Mouse (Mus musculus) adrenal gland, postnatal 10 days (tissue): ENCODE measurements around the gene Tas1r1. TPM values are rescaled to one million over a fixed set of nuclear protein-coding genes. Genes with fewer than 3 reads are reported as not detected.
"Not testable (repeated sequence)": the region's sequence is repeated elsewhere in the genome, so short reads cannot be mapped to it uniquely, and the experiment has no call there.

Experiments used
- DNase-seq: peaks from one replicate; pipeline ENCODE4 v3.0.0; 2021; ENCODE audit warnings: mixed read lengths
- total RNA-seq, 2 experiments: library from RNA; stranded (reverse); gene quantifications; 2 replicates each; pipeline ENCODE4 v1.2.3; 2021

Tas1r1 gene
- total RNA-seq, 2 experiments from 2014 or later: not detected

DNA sequence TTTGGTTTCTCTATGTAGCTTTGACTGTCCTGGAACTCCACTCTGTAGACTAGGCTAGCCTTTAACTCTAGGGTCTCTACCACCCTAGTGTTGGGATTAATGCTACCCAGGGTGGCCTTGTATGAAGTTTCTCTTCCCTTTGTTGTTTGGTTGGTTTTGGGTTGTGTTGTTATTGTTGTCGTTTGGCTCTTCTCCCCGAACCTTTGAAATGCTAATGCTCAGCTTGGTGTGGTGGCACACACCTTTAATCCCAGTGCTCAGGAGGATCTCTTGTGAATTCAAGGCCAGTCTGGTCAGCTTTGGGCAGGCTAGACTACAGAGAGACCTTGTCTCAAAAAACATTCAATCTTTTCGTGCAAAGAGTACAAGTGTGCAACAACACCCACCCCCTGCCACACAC is 4.8 kb upstream of the Tas1r1 start:
- no peak for DNase-seq

GRCm38 (mm10) chr4:152041924-152042641 is 3.7 kb upstream of the Tas1r1 start:
- no peak for DNase-seq

- no peak for DNase-seq
Observed at GRCm38 (mm10) chr4:152039831-152040310, 1.5 kb upstream of the Tas1r1 start.

- peak; percentile 97 for DNase-seq
Observed at GRCm38 (mm10) chr4:152038985-152039830, 840 bp upstream of the Tas1r1 start, which contains the start of gene Nol9. Gene Nol9, plus strand, starts transcription at chr4:152039321.

GRCm38 (mm10) chr4:152036464-152036863 is 1.9 kb downstream of the Tas1r1 start:
- not testable (repeated sequence) for DNase-seq

GRCm38 (mm10) chr4:152032922-152033321 is 5.4 kb downstream of the Tas1r1 start:
- no peak for DNase-seq

GRCm38 (mm10) chr4:152029997-152030396 is 8.4 kb downstream of the Tas1r1 start:
- DNase-seq: no peak

- no peak for DNase-seq
Observed at GRCm38 (mm10) chr4:152029087-152029486, 9.3 kb downstream of the Tas1r1 start.

- no peak for DNase-seq
Observed at GRCm38 (mm10) chr4:152028456-152028855, 9.9 kb downstream of the Tas1r1 start.

- DNase-seq: peak; percentile 97
Observed at GRCm38 (mm10) chr4:152027524-152027923, 10.8 kb downstream of the Tas1r1 start, which contains the start of gene Zbtb48. Gene Zbtb48, minus strand, starts transcription at chr4:152027671.

- DNase-seq: peak; percentile 66
Observed at GRCm38 (mm10) chr4:152026751-152027508, 11.4 kb downstream of the Tas1r1 start.

DNA sequence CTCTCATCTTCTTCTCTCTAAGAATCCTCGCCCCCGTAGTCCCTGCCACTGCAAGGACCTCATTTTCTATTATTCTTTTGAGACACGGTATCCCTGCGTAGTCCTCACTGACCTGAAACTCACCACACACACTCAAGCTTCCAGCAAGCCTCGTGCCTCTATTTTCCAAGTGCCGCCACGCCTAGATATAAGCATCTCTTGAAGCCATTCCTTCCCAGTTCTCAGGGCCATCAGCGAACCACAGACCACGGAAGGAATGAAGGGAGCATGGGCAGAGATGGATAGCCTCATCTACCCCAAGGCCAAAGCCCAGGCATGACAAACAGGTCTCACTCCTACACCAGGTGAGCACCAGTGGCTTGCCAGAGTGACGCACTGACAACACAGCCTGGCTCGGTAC is 13.8 kb downstream of the Tas1r1 start:
- no peak for DNase-seq

- no peak for DNase-seq
Observed at GRCm38 (mm10) chr4:152022506-152022905, 15.9 kb downstream of the Tas1r1 start.

DNA sequence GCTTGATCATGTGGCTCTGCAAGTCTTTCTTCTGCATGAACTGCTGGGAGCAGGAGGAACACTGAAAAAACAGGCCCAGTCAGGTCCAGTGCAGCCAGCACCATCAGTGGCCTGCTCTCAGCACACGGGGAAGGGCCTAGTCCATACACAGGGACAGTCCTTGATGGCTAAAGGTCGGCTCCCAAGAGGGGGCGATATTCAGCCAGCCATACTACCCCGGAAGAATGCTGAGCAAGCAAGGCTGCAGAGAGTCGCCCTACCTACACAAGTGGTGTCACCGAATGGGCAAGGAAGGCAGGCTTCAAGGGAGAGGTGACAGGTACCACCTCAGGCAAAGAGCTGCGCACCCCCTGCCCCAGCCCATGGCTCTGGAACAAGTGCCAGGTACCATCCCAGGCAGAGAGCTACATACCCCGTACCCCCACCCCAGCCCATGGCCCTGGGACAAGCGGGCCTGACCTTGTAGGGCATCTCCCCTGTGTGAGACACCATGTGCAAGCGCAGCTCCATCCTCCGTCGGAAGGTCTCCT is 16.7 kb downstream of the Tas1r1 start:
- no peak for DNase-seq

DNA sequence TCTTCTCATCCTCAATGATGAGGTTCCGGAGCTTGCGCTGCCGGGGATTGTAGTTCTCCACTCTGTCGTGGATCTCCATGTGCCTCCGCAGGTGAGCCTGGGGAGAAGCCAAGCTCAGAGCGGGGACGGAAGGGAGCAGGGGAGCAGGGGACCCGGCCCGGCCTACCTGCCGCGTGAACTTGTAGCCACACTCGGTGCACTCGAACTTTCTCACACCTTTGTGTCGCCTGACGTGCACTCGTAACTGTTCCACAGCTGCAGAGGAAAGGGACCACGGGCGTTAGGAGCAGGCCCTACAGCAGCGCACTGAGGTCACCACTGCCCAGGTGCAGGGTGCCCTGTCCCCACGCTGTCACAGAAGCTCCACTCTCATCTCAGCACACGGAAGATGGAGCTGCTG is 18.3 kb downstream of the Tas1r1 start:
- no peak for DNase-seq

GRCm38 (mm10) chr4:152019073-152019472 is 19.3 kb downstream of the Tas1r1 start:
- no peak for DNase-seq

- DNase-seq: no peak
Observed at GRCm38 (mm10) chr4:152013036-152013813, 25.1 kb downstream of the Tas1r1 start.

GRCm38 (mm10) chr4:152012109-152012508 is 26.3 kb downstream of the Tas1r1 start:
- no peak for DNase-seq

- DNase-seq: no peak
Observed at GRCm38 (mm10) chr4:152011171-152011760, 27.1 kb downstream of the Tas1r1 start.

DNA sequence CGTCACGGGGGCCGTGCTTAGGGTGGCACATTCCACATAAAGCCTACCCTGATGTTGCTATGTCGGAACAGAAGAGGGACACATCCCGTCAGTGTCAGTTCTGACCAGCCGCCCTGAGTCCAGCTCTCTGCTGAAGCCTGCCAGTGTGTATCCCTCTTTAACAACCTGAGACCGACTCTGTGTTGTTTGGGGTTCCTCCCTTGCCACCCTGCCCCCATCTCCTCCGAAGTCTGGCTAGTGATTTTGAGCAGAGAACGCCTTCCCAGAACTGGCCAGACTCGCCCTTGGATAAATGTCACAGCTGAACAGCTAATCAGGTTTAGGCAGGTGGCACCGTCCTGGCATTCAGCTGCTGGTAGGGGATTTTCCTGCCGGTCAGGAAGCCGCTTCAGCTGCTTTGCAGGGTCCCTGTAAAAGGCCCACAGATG is 27.6 kb downstream of the Tas1r1 start:
- peak; percentile 28 for DNase-seq
